ENCODE assay signal across 8 mouse cellular contexts in genomic region chr3:122300983-122301919, GRCm38 (mm10). TPM values are rescaled to one million over a fixed set of nuclear protein-coding genes. Genes with fewer than 3 reads are reported as not detected.
DNase-seq lines count a peak whose midpoint lies in the region; ATAC-seq and TF ChIP-seq lines count a peak whose summit lies in the region.

No protein-coding gene starts in this region.

- no peaks in the 10 kb centered on the region for H3K79me2 ChIP-seq in CH12.LX (replicated peaks; ENCODE audit: control insufficient read depth, extremely low read depth, insufficient read depth, poor library complexity, severe bottlenecking)

- no peak overlapping the region for H3K27ac ChIP-seq in CH12.LX (ENCODE audit: insufficient read depth, low read depth)
- H3K27ac ChIP-seq in embryonic facial prominence, embryonic 14.5 days (replicated peaks; ENCODE audit: low read depth, low read length), result 0 out of 2 replicates have a peak overlapping the region, but pooled peaks have one; percentile 25

- H3K4me2 ChIP-seq in CH12.LX (ENCODE audit: insufficient read depth, low read depth, poor library complexity, severe bottlenecking), result no peak overlapping the region
- no peak overlapping the region for H3K4me2 ChIP-seq in embryonic facial prominence, embryonic 14.5 days (ENCODE audit: low read depth, low read length)

- TF ChIP-seq RAD21 in CH12.LX (IDR thresholded peaks at IDR 0.05; ENCODE audit: low read depth, low read length), result no peak

- peak; percentile 20 for DNase-seq in gastrocnemius, adult 18-20 months (ENCODE audit: low spot score)
- DNase-seq in gastrocnemius, postnatal 10 days, result no peak
- no peak for DNase-seq in CH12.LX (ENCODE audit: extremely low read depth)
- DNase-seq in embryonic facial prominence, embryonic 14.5 days (ENCODE audit: low spot score), result peak; percentile 80
- peak; percentile 36 for DNase-seq in kidney, adult 18-20 months
- DNase-seq in left cerebral cortex, postnatal 36 days (ENCODE audit: low spot score in 2 of 2), result peak; percentile 64 to 71
- peak; percentile 72 to 76 for DNase-seq in right cerebral cortex, adult 2 months (ENCODE audit: low spot score in 2 of 2)

- TF ChIP-seq POLR2A in CH12.LX (IDR thresholded peaks at IDR 0.05; ENCODE audit: low read depth, low read length), result no peak

- in situ Hi-C loops in CH12.LX (cut with MboI; ENCODE audit: low pct_ligation_motif_present, low pct_unique_long_range_greater_than_20kb, low sequenced_read_pairs), result no loop called here

- no peak for TF ChIP-seq EP300 in CH12.LX (IDR thresholded peaks at IDR 0.05; ENCODE audit: low read length)

- no peak overlapping the region for H3K9ac ChIP-seq in CH12.LX (ENCODE audit: insufficient read depth, low read depth)
- no peak overlapping the region for H3K9ac ChIP-seq in embryonic facial prominence, embryonic 14.5 days (ENCODE audit: low read depth, low read length)

- H3K27me3 ChIP-seq in CH12.LX (replicated peaks), result no peaks in the 10 kb centered on the region
- no peaks in the 10 kb centered on the region for H3K27me3 ChIP-seq in embryonic facial prominence, embryonic 14.5 days (replicated peaks; ENCODE audit: control insufficient read depth, insufficient read depth, low read length)

- intact Hi-C loops in left cerebral cortex, postnatal 36 days (cut with DNase I), result no loop called here

- H3K9me3 ChIP-seq in CH12.LX (replicated peaks; ENCODE audit: low read length), result no peaks in the 10 kb centered on the region
- H3K9me3 ChIP-seq in embryonic facial prominence, embryonic 14.5 days (ENCODE audit: control insufficient read depth, low read length), result no peaks in the 10 kb centered on the region

- no peak overlapping the region for H3K4me3 ChIP-seq in CH12.LX (replicated peaks in 1 of 3; ENCODE audit: low read depth in 2 of 3, low read length in 2 of 3, poor library complexity in 1 of 3)
- no peak overlapping the region for H3K4me3 ChIP-seq in embryonic facial prominence, embryonic 14.5 days (ENCODE audit: low read depth, low read length)

- 49% methylated on average over 9 of the region's 9 CpGs for WGBS in embryonic facial prominence, embryonic 14.5 days

- H3K4me1 ChIP-seq in CH12.LX (ENCODE audit: control insufficient read depth in 1 of 2, insufficient read depth in 2 of 2), result peaks cover 8 to 44% of the 10 kb centered on the region in 2 experiments; a peak in 3 of 4 replicates
- 0 out of 2 replicates have a peak, but pooled peaks cover 10% of the 10 kb centered on the region for H3K4me1 ChIP-seq in embryonic facial prominence, embryonic 14.5 days (ENCODE audit: control insufficient read depth, insufficient read depth, low read length)

- no peak for TF ChIP-seq CTCF in CH12.LX (conservative IDR thresholded peaks at IDR 0.05 in 1 of 2, IDR thresholded peaks at IDR 0.05 in 1 of 2; ENCODE audit: low read depth in 2 of 2, low read length in 2 of 2)

- no peaks in the 10 kb centered on the region for H3K36me3 ChIP-seq in CH12.LX (replicated peaks in 1 of 2; ENCODE audit: control insufficient read depth in 1 of 2, insufficient read depth in 1 of 2, low read length in 1 of 2)
- H3K36me3 ChIP-seq in embryonic facial prominence, embryonic 14.5 days (ENCODE audit: control insufficient read depth, insufficient read depth, low read length), result no peaks in the 10 kb centered on the region

- dilution Hi-C loops in CH12.LX (cut with MboI; ENCODE audit: extremely low pct_ligation_motif_present, extremely low pct_unique_long_range_greater_than_20kb, low sequenced_read_pairs), result no loop called here

- ATAC-seq in embryonic facial prominence, embryonic 14.5 days (ENCODE audit: low read depth), result peak; percentile 30; the same call in 1 of the 2 replicates
- ATAC-seq in activated CD4-positive, CD25-positive, alpha-beta regulatory T cell, adult 4 months, result no peak

TF ChIP-seq in CH12.LX, 34 proteins besides CTCF, POLR2A, EP300 and RAD21:
- TF ChIP-seq MYC (IDR thresholded peaks at IDR 0.05; ENCODE audit: low read depth, low read length) (no peak), CHD2 (IDR thresholded peaks at IDR 0.05; ENCODE audit: low read length) (no peak), MAFK (IDR thresholded peaks at IDR 0.05; ENCODE audit: insufficient replicate concordance, low read length) (peak; percentile 36; the same call in 1 of the 2 replicates), JUN (IDR thresholded peaks at IDR 0.05; ENCODE audit: insufficient read depth, low read depth, low read length) (no peak), JUND (conservative IDR thresholded peaks at IDR 0.05; ENCODE audit: low read depth, low read length) (no peak), NRF1 (IDR thresholded peaks at IDR 0.05; ENCODE audit: low read depth, low read length) (peak; percentile 57), KAT2A (IDR thresholded peaks at IDR 0.05; ENCODE audit: insufficient replicate concordance, low read length) (no peak)
TF ChIP-seq in CH12.LX: peak in this region for 2.

RNA-seq across cellular contexts. Expression of gene Bcar3, which starts 7.3 kb away (rescaled TPM):
- total RNA-seq in gastrocnemius, adult 18-20 months (2021), result 1 to 10 TPM; 3.0 to 8.3 TPM
- 10 to 100 TPM; 14.1 to 23.2 TPM for total RNA-seq in gastrocnemius, postnatal 10 days (2021)
- total RNA-seq in CH12.LX (2012; rRNA removed) (47.4 and 56.9 TPM in 2 replicates), CH12.LX (2014; rRNA removed) (52.0 and 54.6 TPM in 2 replicates)
- 55.9 and 61.2 TPM in 2 replicates for polyA plus RNA-seq in CH12.LX (2012; ENCODE audit: insufficient read length, low read depth)
- polyA plus RNA-seq in embryonic facial prominence, embryonic 14.5 days (2014; fragmentation: Nextera tagmentation; extraction: Ambion mirVana), result 10.0 and 11.3 TPM in 2 replicates
- 10 to 100 TPM; 14.5 to 17.0 TPM for total RNA-seq in left cerebral cortex, postnatal 36 days (2021)
- under 1 TPM; 0.61 to 0.70 TPM for polyA plus RNA-seq in activated CD4-positive, CD25-positive, alpha-beta regulatory T cell, adult 4 months (2017; shearing (Covaris generic))

RNA-seq across cellular contexts. Expression of gene Dnttip2, which starts 27.1 kb away (rescaled TPM):
- total RNA-seq in gastrocnemius, adult 18-20 months (2021), result 10 to 100 TPM; 27.2 to 28.4 TPM
- 10 to 100 TPM; 22.0 to 23.4 TPM for total RNA-seq in gastrocnemius, postnatal 10 days (2021)
- total RNA-seq in CH12.LX (2012; rRNA removed) (41.9 and 62.3 TPM in 2 replicates), CH12.LX (2014; rRNA removed) (65.2 and 72.7 TPM in 2 replicates)
- polyA plus RNA-seq in CH12.LX (2012; ENCODE audit: insufficient read length, low read depth), result 121 and 141 TPM in 2 replicates
- polyA plus RNA-seq in embryonic facial prominence, embryonic 14.5 days (2014; fragmentation: Nextera tagmentation; extraction: Ambion mirVana), result 61.8 and 68.3 TPM in 2 replicates
- total RNA-seq in left cerebral cortex, postnatal 36 days (2021), result 10 to 100 TPM; 22.9 to 28.7 TPM
- polyA plus RNA-seq in activated CD4-positive, CD25-positive, alpha-beta regulatory T cell, adult 4 months (2017; shearing (Covaris generic)), result 100 to 1,000 TPM in 1 of 2 experiments, 10 to 100 TPM in 1; 92.1 to 105 TPM

RNA-seq across cellular contexts. Expression of gene Gclm, which starts 55.9 kb away (rescaled TPM):
- 10 to 100 TPM; 24.6 to 31.9 TPM for total RNA-seq in gastrocnemius, adult 18-20 months (2021)
- 10 to 100 TPM; 27.9 to 32.3 TPM for total RNA-seq in gastrocnemius, postnatal 10 days (2021)
- total RNA-seq in CH12.LX (2012; rRNA removed) (26.1 and 38.4 TPM in 2 replicates), CH12.LX (2014; rRNA removed) (195 and 214 TPM in 2 replicates)
- polyA plus RNA-seq in CH12.LX (2012; ENCODE audit: insufficient read length, low read depth), result 85.4 and 108 TPM in 2 replicates
- 62.0 and 76.0 TPM in 2 replicates for polyA plus RNA-seq in embryonic facial prominence, embryonic 14.5 days (2014; fragmentation: Nextera tagmentation; extraction: Ambion mirVana)
- total RNA-seq in left cerebral cortex, postnatal 36 days (2021), result 10 to 100 TPM; 68.8 to 83.6 TPM
- 1 to 10 TPM; 5.2 to 6.0 TPM for polyA plus RNA-seq in activated CD4-positive, CD25-positive, alpha-beta regulatory T cell, adult 4 months (2017; shearing (Covaris generic))

Comparison
In these comparisons a context has a peak if more than half of its experiments do, and no peak if none do; other contexts are left out.
1. DNase-seq: peak in gastrocnemius, adult 18-20 months (single experiment), embryonic facial prominence, embryonic 14.5 days (single experiment), kidney, adult 18-20 months (single experiment), left cerebral cortex, postnatal 36 days (2 of 2) and right cerebral cortex, adult 2 months (2 of 2); none in gastrocnemius, postnatal 10 days (single experiment) and CH12.LX (single experiment).